Mouse (Mus musculus) forebrain, postnatal 0 days (tissue): ENCODE measurements around the gene Lmnb2. TPM values are rescaled to one million over a fixed set of nuclear protein-coding genes. Genes with fewer than 3 reads are reported as not detected.

Experiments used
- ATAC-seq: fragments of 200-750 bp; cut with Nextera tagmentation; 2 replicates; pipeline ENCODE4 v1.8.0; 2017; ENCODE audit warnings: mild to moderate bottlenecking, moderate library complexity
- DNase-seq: peaks from one replicate; pipeline ENCODE4 v3.0.0-alpha.2; 2015
- H3K27ac ChIP-seq: fragments of 300-500 bp; sonication (generic); 2 replicates; pipeline ENCODE4 v1.5.1; 2014; ENCODE audit warnings: low read depth, mild to moderate bottlenecking, antibody characterized with exemption, low read length, moderate library complexity, mixed read lengths
- H3K27me3 ChIP-seq: fragments of 300-500 bp; sonication (generic); 2 replicates; pipeline ENCODE4 v1.6.1; 2014; ENCODE audit warnings: mild to moderate bottlenecking, low read length, mixed read lengths; ENCODE audit not compliant: insufficient read depth
- H3K36me3 ChIP-seq: fragments of 300-500 bp; sonication (generic); 2 replicates; pipeline ENCODE4 v1.6.1; 2014; ENCODE audit warnings: mild to moderate bottlenecking, moderate library complexity; ENCODE audit not compliant: insufficient read depth
- H3K4me1 ChIP-seq: fragments of 300-500 bp; sonication (generic); 2 replicates; pipeline ENCODE4 v1.6.1; 2014; ENCODE audit warnings: antibody characterized with exemption; ENCODE audit not compliant: insufficient read depth
- H3K4me2 ChIP-seq: fragments of 300-500 bp; sonication (generic); 2 replicates; pipeline ENCODE4 v1.6.1; 2014; ENCODE audit warnings: low read depth, mild to moderate bottlenecking, moderate library complexity
- H3K4me3 ChIP-seq: fragments of 300-500 bp; sonication (generic); 2 replicates; pipeline ENCODE4 v1.5.1; 2014; ENCODE audit warnings: low read depth, low read length, mixed read lengths
- H3K9ac ChIP-seq: fragments of 300-500 bp; sonication (generic); 2 replicates; pipeline ENCODE4 v1.6.1; 2014; ENCODE audit warnings: mild to moderate bottlenecking
- H3K9me3 ChIP-seq: fragments of 300-500 bp; sonication (generic); 2 replicates; pipeline ENCODE4 v1.6.1; 2016; ENCODE audit warnings: low read length
- CTCF ChIP-seq: sonication (generic); IDR thresholded peaks from 2 replicates; pipeline ENCODE4 v1.5.1; 2016; ENCODE audit warnings: antibody characterized with exemption, control low read depth, low read depth
- WGBS: fragments of 180-500 bp; shearing (Covaris S2); extraction: QIAGEN DNeasy Blood & Tissue Kit; methylation state at CpG from one replicate; pipeline ENCODE4 v1.1.7; 2014; 5-methylcytosine and 5-hydroxymethylcytosine counted together
- polyA plus RNA-seq: library from polyadenylated mRNA; unstranded; fragments of >200 nt; fragmentation: Nextera tagmentation; extraction: Ambion mirVana; gene quantifications from 2 replicates; pipeline ENCODE4 v1.2.1, GENCODE M21; 2015
- total RNA-seq: library from RNA; depleted of rRNA; stranded (reverse); fragments of >200 nt; gene quantifications from 2 replicates; pipeline ENCODE4 v1.2.3, GENCODE M21; 2014

Gene Lmnb2
- total and polyA plus RNA-seq, 2 experiments from 2014 or later = 24.5 to 46.1 TPM

- no peak overlapping the region for H3K27ac ChIP-seq
- TF ChIP-seq CTCF = peak; percentile 56
- no peak overlapping the region for H3K4me3 ChIP-seq
- H3K36me3 ChIP-seq = no peaks in the 10 kb centered on the region
- H3K9me3 ChIP-seq = no peaks in the 10 kb centered on the region
- DNase-seq (no peak), ATAC-seq (no peak; the same call in 1 of the 2 replicates)
- 64% methylated on average over 14 of the region's 14 CpGs for WGBS
- H3K9ac ChIP-seq = no peak overlapping the region
- H3K4me1 ChIP-seq = no peaks in the 10 kb centered on the region
- no peak overlapping the region for H3K4me2 ChIP-seq
- H3K27me3 ChIP-seq = no peaks in the 10 kb centered on the region
These were observed 28.8 kb upstream of the Lmnb2 start for GRCm38 (mm10) chr10:80946684-80947437.

DNA sequence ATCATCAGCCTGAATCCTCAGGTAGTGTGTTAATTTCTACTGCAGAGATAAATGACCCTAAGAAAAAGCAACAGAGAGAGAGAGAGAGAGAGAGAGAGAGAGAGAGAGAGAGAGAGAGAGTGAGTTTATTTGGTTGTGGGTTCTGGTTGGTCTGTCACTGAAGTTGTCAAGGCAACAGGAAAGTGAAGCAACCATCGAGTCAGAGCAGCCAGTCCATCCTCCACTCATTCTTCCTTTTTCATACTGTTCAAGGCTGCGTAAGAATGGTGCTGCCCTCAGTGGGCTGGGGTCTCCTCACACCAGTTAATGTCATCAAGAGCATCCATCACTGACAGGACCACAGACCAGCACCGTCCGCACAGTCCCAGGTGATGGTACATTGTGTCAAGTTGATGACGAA, 26.2 kb upstream of the Lmnb2 start:
- Histone ChIP-seq H3K9me3 (no peaks in the 10 kb centered on the region), H3K27ac (no peak overlapping the region), H3K4me2 (no peak overlapping the region), H3K4me1 (peaks cover 14% of the 10 kb centered on the region; the same call in 1 of the 2 replicates), H3K27me3 (no peaks in the 10 kb centered on the region), H3K36me3 (no peaks in the 10 kb centered on the region), H3K4me3 (no peak overlapping the region), H3K9ac (no peak overlapping the region)
- no peak for ATAC-seq
- 88% methylated on average over 5 of the region's 5 CpGs for WGBS
- TF ChIP-seq CTCF = no peak
- no peak for DNase-seq

DNA sequence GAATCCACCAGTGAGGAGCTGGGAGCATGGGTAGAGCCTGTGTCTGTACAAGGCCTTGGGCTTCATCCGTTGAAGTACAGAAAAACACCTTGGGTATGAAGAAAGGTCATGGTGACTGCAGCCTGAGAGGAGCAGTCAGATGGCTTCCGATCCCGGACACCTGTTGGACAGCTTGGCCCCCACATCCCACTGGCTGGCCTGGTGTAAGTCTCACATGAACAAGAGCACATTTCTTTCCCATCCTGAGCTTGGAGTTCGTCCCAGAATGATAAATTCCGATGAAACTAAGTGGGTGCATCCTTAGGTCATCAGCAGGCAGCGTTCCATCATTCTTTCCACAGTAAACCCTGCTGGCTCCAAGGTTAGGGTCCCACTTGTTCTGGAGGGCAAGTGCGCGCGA, 25.7 kb upstream of the Lmnb2 start:
- TF ChIP-seq CTCF = no peak
- H3K27ac ChIP-seq = no peak overlapping the region
- no peak for ATAC-seq

GRCm38 (mm10) chr10:80942919-80943318, 24.9 kb upstream of the Lmnb2 start:
- 66% methylated on average over 8 of the region's 8 CpGs for WGBS
- Histone ChIP-seq H3K4me3 (no peak overlapping the region), H3K4me1 (peaks cover 16% of the 10 kb centered on the region; the same call in 1 of the 2 replicates), H3K9me3 (no peaks in the 10 kb centered on the region), H3K27me3 (no peaks in the 10 kb centered on the region), H3K27ac (no peak overlapping the region), H3K36me3 (no peaks in the 10 kb centered on the region), H3K4me2 (no peak overlapping the region), H3K9ac (no peak overlapping the region)
- ATAC-seq (no peak), DNase-seq (no peak)
- TF ChIP-seq CTCF = no peak

More for the DNA sequence above, 25.7 kb upstream of the Lmnb2 start:
- Histone ChIP-seq H3K9me3 (no peaks in the 10 kb centered on the region), H3K27me3 (no peaks in the 10 kb centered on the region), H3K36me3 (no peaks in the 10 kb centered on the region), H3K4me2 (no peak overlapping the region), H3K9ac (no peak overlapping the region), H3K4me3 (no peak overlapping the region), H3K4me1 (peaks cover 16% of the 10 kb centered on the region; the same call in 1 of the 2 replicates)
- no peak for DNase-seq
- WGBS = 83% methylated on average over 9 of the region's 9 CpGs

- WGBS = 50% methylated on average over 2 of the region's 2 CpGs
- H3K4me2 ChIP-seq = no peak overlapping the region
- TF ChIP-seq CTCF = no peak
- H3K27me3 ChIP-seq = no peaks in the 10 kb centered on the region
- no peak overlapping the region for H3K27ac ChIP-seq
- H3K9ac ChIP-seq = no peak overlapping the region
- no peaks in the 10 kb centered on the region for H3K9me3 ChIP-seq
- no peak overlapping the region for H3K4me3 ChIP-seq
- no peak for ATAC-seq
- no peaks in the 10 kb centered on the region for H3K36me3 ChIP-seq
- DNase-seq = no peak
- peaks cover 16% of the 10 kb centered on the region for H3K4me1 ChIP-seq
These were observed 22.9 kb upstream of the Lmnb2 start for GRCm38 (mm10) chr10:80940988-80941347.

GRCm38 (mm10) chr10:80940320-80940987, 22.4 kb upstream of the Lmnb2 start:
- H3K36me3 ChIP-seq = no peaks in the 10 kb centered on the region
- ATAC-seq = peak; percentile 12; the same call in 1 of the 2 replicates
- H3K9ac ChIP-seq = peak overlapping the region; percentile 41
- DNase-seq = no peak
- H3K4me2 ChIP-seq = peak overlapping the region; percentile 61
- no peaks in the 10 kb centered on the region for H3K9me3 ChIP-seq
- peaks cover 16% of the 10 kb centered on the region for H3K4me1 ChIP-seq
- TF ChIP-seq CTCF = no peak
- H3K27me3 ChIP-seq = no peaks in the 10 kb centered on the region; the same call in 1 of the 2 replicates
- H3K27ac ChIP-seq = peak overlapping the region; percentile 55
- WGBS = 47% methylated on average over 8 of the region's 8 CpGs
- H3K4me3 ChIP-seq = peak overlapping the region; percentile 32

- TF ChIP-seq CTCF = no peak
- ATAC-seq (peak; percentile 85), DNase-seq (peak; percentile 89)
- WGBS = 2% methylated on average over 28 of the region's 28 CpGs
- Histone ChIP-seq H3K27ac (peak overlapping the region; percentile 55), H3K4me3 (peak overlapping the region; percentile 32), H3K9me3 (no peaks in the 10 kb centered on the region), H3K4me1 (peaks cover 16% of the 10 kb centered on the region), H3K4me2 (peak overlapping the region; percentile 61), H3K27me3 (peaks cover 2% of the 10 kb centered on the region), H3K9ac (peak overlapping the region; percentile 41), H3K36me3 (no peaks in the 10 kb centered on the region)
These were observed 21.6 kb upstream of the Lmnb2 start for GRCm38 (mm10) chr10:80939671-80940070.
